Mouse (Mus musculus): ENCODE data around the gene Aqp9. TPM values are rescaled to one million over a fixed set of nuclear protein-coding genes. Genes with fewer than 3 reads are reported as not detected.
"Not testable (repeated sequence)": the region's sequence is repeated elsewhere in the genome, so short reads cannot be mapped to it uniquely, and the experiment has no call there.

The Aqp9 gene
- polyA plus RNA-seq, 1 experiment from 2014 or later = 0.93 TPM

DNA sequence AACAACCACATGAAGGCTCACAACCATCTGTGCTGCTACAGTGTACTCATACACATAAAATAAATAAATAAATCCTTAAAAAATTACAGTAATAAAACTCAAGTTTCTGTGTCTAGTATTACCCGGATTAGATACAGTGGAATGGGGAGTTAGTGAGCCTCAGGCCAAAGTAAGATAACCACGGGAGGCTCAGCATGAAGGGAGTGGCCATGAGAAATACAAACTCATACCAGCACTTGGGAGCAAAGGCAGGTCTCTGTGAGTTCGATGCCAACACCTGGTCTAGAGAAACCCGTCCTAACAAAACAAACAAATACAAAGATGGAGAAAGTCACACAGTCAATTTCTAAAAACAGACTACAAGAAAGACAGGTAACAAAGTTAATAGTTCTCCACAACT lies 18.3 kb downstream of the Aqp9 start:
- 86% methylated on average over 4 of the region's 4 CpGs for WGBS
- no peaks in the 10 kb centered on the region for H3K36me3 ChIP-seq (replicated peaks)

DNA sequence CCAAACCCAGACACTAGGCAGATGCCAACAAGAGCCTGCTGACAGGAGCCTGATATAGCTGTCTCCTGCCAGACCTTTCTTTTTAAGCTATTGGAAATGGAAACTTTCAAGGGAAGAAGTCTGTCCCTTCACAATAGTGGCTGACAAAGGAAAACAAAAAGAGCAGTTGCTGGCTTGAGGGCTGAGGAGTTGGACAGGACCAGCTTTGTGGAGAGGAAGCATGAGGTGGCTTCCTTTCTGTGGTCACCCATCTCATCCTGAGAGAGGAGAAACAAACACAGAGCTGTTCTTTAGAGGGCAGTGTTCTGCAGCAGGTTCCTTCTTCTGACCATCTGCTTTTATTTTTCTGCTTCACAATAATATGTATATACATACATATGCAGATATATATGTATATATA lies 19.6 kb downstream of the Aqp9 start:
- Histone ChIP-seq H3K27me3 (no peaks in the 10 kb centered on the region), H3K27ac (no peak overlapping the region), H3K9ac (no peak overlapping the region), H3K36me3 (replicated peaks) (no peaks in the 10 kb centered on the region), H3K4me1 (no peaks in the 10 kb centered on the region; the same call in 1 of the 2 replicates), H3K4me2 (no peak overlapping the region), H3K9me3 (no peaks in the 10 kb centered on the region), H3K4me3 (replicated peaks) (no peak overlapping the region)
- ATAC-seq (ENCODE audit: low FRiP score) = no peak

More for the DNA sequence above, 18.3 kb downstream of the Aqp9 start:
- Histone ChIP-seq H3K4me3 (replicated peaks) (no peak overlapping the region), H3K9me3 (no peaks in the 10 kb centered on the region), H3K4me1 (no peaks in the 10 kb centered on the region; the same call in 1 of the 2 replicates), H3K27me3 (no peaks in the 10 kb centered on the region), H3K9ac (no peak overlapping the region), H3K27ac (no peak overlapping the region), H3K4me2 (no peak overlapping the region)
- no peak for ATAC-seq (ENCODE audit: low FRiP score)

DNA sequence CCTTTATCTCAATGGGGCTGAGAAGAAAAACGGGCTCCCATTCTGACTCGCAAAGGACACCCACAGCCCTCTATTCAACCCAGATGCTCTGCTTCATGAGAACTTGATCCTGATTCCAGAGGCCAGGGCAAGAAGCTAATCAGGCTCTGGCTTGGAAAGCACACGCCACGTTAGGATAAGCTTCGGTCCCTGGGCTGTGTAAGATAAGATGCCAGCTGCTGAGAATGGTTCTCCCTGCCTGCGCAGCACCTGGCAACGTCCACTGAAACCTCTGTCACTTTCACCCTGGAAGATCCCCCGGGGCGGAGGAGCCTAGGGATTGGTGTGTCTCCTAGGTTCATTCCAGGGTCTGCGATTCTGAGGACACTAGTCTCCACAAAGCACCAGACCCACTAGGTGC lies 22.3 kb downstream of the Aqp9 start:
- H3K9ac ChIP-seq = no peak overlapping the region
- no peak overlapping the region for H3K27ac ChIP-seq
- no peak for ATAC-seq (ENCODE audit: low FRiP score)
- no peaks in the 10 kb centered on the region for H3K9me3 ChIP-seq
- 87% methylated on average over 10 of the region's 10 CpGs for WGBS
- no peaks in the 10 kb centered on the region for H3K36me3 ChIP-seq (replicated peaks)
- no peaks in the 10 kb centered on the region for H3K4me1 ChIP-seq
- no peaks in the 10 kb centered on the region for H3K27me3 ChIP-seq
- no peak overlapping the region for H3K4me3 ChIP-seq (replicated peaks)
- no peak overlapping the region for H3K4me2 ChIP-seq

DNA sequence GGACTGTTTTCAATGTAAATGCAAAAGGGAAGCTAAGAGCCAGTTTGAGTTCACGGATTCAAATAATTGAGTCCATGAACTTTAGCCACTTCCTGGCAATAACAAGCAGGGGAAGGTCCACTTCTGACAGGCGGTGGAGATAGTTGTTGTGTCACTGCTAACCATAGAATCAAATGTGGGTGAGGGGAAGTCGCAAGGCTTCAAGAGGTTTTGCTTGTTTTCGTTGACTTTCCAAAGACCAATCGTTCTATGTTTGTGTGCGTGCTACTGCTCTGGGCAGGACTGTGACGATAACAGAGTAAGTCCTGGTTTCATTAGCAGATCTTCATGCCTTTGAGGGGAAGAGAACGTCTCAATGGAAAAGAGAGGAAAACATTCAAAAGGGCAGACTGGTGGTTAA lies 28.3 kb downstream of the Aqp9 start:
- H3K36me3 ChIP-seq (replicated peaks) = no peaks in the 10 kb centered on the region
- H3K4me3 ChIP-seq (replicated peaks) = no peak overlapping the region
- no peak for ATAC-seq (ENCODE audit: low FRiP score)
- no peaks in the 10 kb centered on the region for H3K9me3 ChIP-seq
- H3K27ac ChIP-seq = no peak overlapping the region
- no peak overlapping the region for H3K9ac ChIP-seq
- no peaks in the 10 kb centered on the region for H3K4me1 ChIP-seq
- no peak overlapping the region for H3K4me2 ChIP-seq
- WGBS = 91% methylated on average over 8 of the region's 8 CpGs
- H3K27me3 ChIP-seq = no peaks in the 10 kb centered on the region

DNA sequence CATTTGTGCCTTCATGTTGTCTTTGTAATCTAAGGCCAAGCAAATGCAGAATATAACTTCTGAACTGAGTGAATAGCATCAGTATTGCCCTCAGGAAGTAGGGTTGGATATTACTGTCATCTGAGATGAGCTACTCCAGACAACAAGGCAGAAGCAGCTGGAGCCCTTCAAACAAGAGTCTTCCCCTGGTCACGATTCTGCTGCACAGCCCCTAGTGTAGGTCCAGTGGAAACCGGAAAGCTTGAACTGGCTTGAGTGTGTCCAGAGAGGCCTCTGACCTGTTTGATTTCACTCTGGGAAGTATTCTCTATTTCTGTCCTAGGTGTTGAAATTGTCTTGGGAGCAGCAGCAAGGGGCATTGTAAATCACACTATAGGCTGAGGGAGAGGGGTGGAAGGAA lies 29.5 kb downstream of the Aqp9 start:
- no peaks in the 10 kb centered on the region for H3K36me3 ChIP-seq (replicated peaks)
- no peak overlapping the region for H3K27ac ChIP-seq
- no peak overlapping the region for H3K9ac ChIP-seq
- no peak overlapping the region for H3K4me3 ChIP-seq (replicated peaks)
- no peaks in the 10 kb centered on the region for H3K4me1 ChIP-seq
- 89% methylated on average over 2 of the region's 2 CpGs for WGBS
- no peaks in the 10 kb centered on the region for H3K9me3 ChIP-seq
- ATAC-seq (ENCODE audit: low FRiP score) = no peak
- H3K4me2 ChIP-seq = no peak overlapping the region
- no peaks in the 10 kb centered on the region for H3K27me3 ChIP-seq

DNA sequence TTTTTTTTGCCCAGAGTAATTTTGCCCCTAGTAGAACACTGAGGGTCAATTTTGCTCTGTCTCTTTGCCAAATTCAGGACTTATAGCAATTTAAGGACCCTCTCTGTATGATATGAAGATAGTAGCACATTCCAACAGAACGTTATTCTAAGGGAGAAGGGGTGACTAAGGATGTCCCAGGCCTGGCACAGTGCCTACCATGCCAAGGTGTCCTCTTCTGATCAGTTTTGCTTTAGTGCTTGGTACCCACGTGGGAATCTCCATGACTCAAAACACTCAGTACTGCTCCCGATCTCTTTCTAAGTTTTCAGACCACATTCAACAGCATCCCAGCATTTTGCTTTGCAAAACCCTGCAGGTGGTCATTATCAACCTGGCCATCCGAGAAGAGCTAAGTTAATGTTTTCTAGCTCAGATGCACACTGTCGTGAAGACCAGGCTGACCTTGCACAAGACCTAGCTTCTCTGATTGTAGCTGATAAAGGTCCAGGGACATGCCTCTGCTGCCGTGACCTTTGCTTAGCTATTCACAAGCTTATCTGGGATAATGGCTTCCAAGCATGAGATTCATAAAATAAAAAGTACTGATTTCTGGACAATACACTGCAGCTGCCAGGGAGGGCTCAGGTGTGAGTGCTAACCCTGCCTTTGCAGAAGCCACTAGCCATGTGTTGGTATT lies 31.1 kb downstream of the Aqp9 start:
- Histone ChIP-seq H3K27me3 (no peaks in the 10 kb centered on the region), H3K27ac (no peak overlapping the region), H3K4me3 (replicated peaks) (no peak overlapping the region), H3K4me1 (no peaks in the 10 kb centered on the region), H3K9me3 (no peaks in the 10 kb centered on the region), H3K36me3 (replicated peaks) (no peaks in the 10 kb centered on the region), H3K9ac (no peak overlapping the region), H3K4me2 (no peak overlapping the region)
- 88% methylated on average over 6 of the region's 6 CpGs for WGBS
- no peak for ATAC-seq (ENCODE audit: low FRiP score)

DNA sequence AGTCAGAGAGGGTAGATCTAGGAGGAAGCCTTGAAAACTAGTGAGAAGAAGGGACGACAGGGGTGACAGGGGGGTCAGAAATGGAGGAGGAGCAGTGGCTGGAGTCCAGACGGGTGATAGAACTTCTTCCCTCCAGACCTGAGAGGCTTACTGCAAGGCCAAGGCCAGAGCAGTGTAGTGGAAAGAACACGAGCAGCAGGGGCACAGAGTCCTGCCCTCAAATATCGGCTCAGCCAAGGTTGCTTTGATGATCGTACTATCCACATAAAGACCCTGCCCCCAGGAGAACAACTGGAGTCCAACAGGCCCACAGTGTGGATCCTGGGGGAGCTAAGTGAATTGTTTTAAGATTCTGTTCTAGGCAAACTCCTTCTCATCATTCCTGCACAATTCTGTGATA lies 33.4 kb downstream of the Aqp9 start:
- Histone ChIP-seq H3K27me3 (no peaks in the 10 kb centered on the region), H3K4me2 (no peak overlapping the region), H3K36me3 (replicated peaks) (no peaks in the 10 kb centered on the region), H3K9ac (no peak overlapping the region), H3K4me1 (no peaks in the 10 kb centered on the region), H3K4me3 (replicated peaks) (no peak overlapping the region), H3K27ac (no peak overlapping the region), H3K9me3 (no peaks in the 10 kb centered on the region)
- WGBS = 80% methylated on average over 5 of the region's 5 CpGs
- no peak for ATAC-seq (ENCODE audit: low FRiP score)

DNA sequence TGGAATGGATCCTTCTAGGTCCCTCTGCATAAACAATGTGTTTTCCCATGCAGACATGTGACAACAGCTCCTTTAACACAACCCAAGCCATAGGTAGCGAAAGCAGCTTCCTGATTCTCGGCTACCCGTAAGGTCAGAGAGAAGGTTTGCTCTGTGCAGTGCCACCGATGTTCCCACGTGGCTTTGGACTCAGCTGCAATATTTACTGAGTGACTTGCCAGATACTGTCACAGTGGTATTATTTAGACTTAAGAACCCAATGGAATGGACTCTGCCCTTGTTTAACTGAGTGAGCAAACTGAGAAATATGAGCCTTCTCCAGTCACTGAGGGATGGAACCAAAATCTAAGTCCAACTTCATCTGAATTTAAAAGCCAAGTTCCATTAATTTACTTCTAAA lies 35.3 kb downstream of the Aqp9 start:
- H3K9ac ChIP-seq = no peak overlapping the region
- H3K36me3 ChIP-seq (replicated peaks) = no peaks in the 10 kb centered on the region
- H3K27ac ChIP-seq = no peak overlapping the region
- H3K4me3 ChIP-seq (replicated peaks) = no peak overlapping the region
- 89% methylated on average over 5 of the region's 5 CpGs for WGBS
- no peaks in the 10 kb centered on the region for H3K9me3 ChIP-seq
- no peak overlapping the region for H3K4me2 ChIP-seq
- no peak for ATAC-seq (ENCODE audit: low FRiP score)
- no peaks in the 10 kb centered on the region for H3K4me1 ChIP-seq
- no peaks in the 10 kb centered on the region for H3K27me3 ChIP-seq

DNA sequence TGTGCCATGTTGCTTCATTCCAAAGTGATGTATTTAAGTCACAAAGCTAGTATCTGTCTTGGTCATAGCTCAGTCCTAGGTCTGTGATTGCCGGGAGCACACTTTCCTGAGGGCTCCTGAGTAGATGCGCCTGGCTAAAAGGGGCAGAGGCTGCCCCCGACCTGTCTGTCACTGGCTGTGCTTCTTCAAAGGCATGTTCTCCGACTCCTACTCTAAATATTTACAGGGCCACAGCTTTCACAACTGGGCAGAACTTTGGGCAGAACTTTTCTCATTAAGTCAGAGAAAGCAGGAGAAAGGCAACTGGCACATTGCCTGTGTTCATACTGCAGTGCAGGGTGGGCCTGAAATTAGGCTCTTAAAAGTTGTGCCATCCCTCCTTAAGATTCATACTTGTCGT lies 36.7 kb downstream of the Aqp9 start:
- ATAC-seq (ENCODE audit: low FRiP score) = no peak
- Histone ChIP-seq H3K9ac (no peak overlapping the region), H3K27me3 (no peaks in the 10 kb centered on the region), H3K36me3 (replicated peaks) (no peaks in the 10 kb centered on the region), H3K4me3 (replicated peaks) (no peak overlapping the region), H3K4me1 (no peaks in the 10 kb centered on the region), H3K9me3 (no peaks in the 10 kb centered on the region), H3K27ac (no peak overlapping the region), H3K4me2 (no peak overlapping the region)
- 82% methylated on average over 5 of the region's 5 CpGs for WGBS

DNA sequence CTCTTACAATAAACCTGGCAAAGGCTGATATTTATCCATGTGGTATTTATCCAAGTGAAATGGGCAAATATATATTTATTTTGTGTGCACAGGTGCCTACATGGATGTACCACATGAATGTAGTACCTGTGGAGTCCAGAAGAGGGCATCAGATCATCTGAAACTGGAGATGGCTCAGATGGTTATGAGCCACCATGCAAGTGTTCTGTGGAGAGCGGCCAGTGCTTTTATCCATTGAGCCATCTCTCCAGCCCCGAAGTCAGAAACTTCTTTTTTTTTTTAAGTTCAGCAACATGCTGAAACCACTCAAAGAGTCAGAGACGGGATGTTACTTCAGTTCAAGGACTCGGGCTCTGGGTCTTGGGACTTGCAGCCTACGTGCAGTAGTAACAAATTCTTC lies 39.6 kb downstream of the Aqp9 start:
- Histone ChIP-seq H3K27ac (no peak overlapping the region), H3K9ac (no peak overlapping the region), H3K27me3 (no peaks in the 10 kb centered on the region), H3K4me3 (replicated peaks) (no peak overlapping the region), H3K9me3 (no peaks in the 10 kb centered on the region), H3K4me2 (no peak overlapping the region), H3K4me1 (no peaks in the 10 kb centered on the region), H3K36me3 (replicated peaks) (no peaks in the 10 kb centered on the region)
- ATAC-seq (ENCODE audit: low FRiP score) = no peak
- WGBS = 62% methylated on average over 5 of the region's 5 CpGs

DNA sequence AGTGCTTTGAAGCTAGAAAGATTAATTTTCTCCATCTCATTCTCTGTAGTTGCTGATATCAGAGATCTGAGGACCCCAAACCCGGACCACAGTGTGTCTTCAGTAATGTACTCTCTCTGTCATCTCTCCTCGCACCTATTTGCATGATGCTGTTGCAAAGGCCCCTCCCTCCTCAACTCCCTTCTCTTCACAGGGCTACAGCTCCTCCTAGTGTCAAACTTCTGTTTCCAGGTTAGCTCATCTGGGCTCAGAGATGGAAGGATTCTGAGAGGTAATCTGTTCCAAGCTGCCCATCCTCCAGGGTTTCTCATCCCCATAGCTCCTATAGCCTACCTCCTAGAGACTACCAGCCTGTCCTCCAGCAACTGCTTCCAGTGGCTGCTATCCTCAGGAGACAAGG lies 42.3 kb downstream of the Aqp9 start:
- Histone ChIP-seq H3K4me1 (no peaks in the 10 kb centered on the region), H3K4me3 (replicated peaks) (no peak overlapping the region), H3K36me3 (replicated peaks) (no peaks in the 10 kb centered on the region), H3K9me3 (no peaks in the 10 kb centered on the region), H3K27ac (no peak overlapping the region), H3K27me3 (no peaks in the 10 kb centered on the region), H3K4me2 (no peak overlapping the region), H3K9ac (no peak overlapping the region)
- no peak for ATAC-seq (ENCODE audit: low FRiP score)
- 34% methylated on average over 2 of the region's 2 CpGs for WGBS

DNA sequence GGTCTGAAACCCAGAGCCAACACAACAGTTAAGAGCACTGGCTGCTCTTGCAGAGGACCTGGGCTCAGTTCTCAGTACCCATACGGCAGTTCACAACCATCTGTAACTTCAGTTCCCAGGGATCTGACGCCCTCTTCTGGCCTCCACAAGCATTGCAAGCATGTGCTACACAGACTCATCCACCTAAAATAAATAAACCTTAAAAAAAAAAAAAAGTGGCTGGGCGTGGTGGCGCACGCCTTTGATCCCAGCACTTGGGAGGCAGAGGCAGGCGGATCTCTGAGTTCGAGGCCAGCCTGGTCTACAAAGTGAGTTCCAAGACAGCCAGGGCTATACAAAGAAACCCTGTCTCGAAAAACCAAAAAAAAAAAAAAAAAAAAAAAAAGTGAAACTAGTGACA lies 45.4 kb downstream of the Aqp9 start:
- not testable (repeated sequence) for H3K4me3 ChIP-seq (replicated peaks); H3K36me3 ChIP-seq (replicated peaks); H3K27ac ChIP-seq; H3K9ac ChIP-seq; H3K9me3 ChIP-seq; ATAC-seq (ENCODE audit: low FRiP score); H3K27me3 ChIP-seq; H3K4me2 ChIP-seq; H3K4me1 ChIP-seq
- 88% methylated on average over 8 of the region's 8 CpGs for WGBS

DNA sequence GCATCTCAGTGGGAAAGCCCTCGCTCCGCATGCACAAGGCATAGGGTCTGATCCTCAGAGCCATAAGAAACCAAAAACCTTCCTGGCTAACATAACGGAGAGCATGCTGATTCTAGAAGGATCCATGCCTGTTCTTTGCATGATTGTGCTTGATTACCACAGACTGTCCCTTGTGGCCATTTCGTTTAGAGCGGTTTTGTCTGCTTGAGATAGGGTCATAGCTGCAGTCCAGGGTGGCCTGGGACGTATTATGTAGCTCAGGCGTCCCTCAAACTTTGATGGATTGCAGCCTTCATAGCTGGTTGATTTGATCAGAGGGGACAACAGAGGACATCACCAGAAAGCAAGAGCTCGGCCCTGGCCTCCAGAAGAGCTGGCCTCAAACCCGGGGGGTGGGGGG lies 47.6 kb downstream of the Aqp9 start:
- no peaks in the 10 kb centered on the region for H3K4me1 ChIP-seq
- no peaks in the 10 kb centered on the region for H3K9me3 ChIP-seq
- H3K27ac ChIP-seq = no peak overlapping the region
- H3K4me3 ChIP-seq (replicated peaks) = no peak overlapping the region
- H3K36me3 ChIP-seq (replicated peaks) = no peaks in the 10 kb centered on the region
- H3K27me3 ChIP-seq = no peaks in the 10 kb centered on the region
- H3K9ac ChIP-seq = no peak overlapping the region
- 86% methylated on average over 9 of the region's 9 CpGs for WGBS
- no peak overlapping the region for H3K4me2 ChIP-seq
- ATAC-seq (ENCODE audit: low FRiP score) = no peak

Data from forebrain, embryonic 12.5 days (tissue).